Mouse (Mus musculus) right cerebral cortex, postnatal 25 days (tissue): Measurements from ENCODE around the gene Prg2.

Source experiments
- DNase-seq: peaks from one replicate; pipeline ENCODE4 v3.0.0; 2022

Gene Prg2

DNA sequence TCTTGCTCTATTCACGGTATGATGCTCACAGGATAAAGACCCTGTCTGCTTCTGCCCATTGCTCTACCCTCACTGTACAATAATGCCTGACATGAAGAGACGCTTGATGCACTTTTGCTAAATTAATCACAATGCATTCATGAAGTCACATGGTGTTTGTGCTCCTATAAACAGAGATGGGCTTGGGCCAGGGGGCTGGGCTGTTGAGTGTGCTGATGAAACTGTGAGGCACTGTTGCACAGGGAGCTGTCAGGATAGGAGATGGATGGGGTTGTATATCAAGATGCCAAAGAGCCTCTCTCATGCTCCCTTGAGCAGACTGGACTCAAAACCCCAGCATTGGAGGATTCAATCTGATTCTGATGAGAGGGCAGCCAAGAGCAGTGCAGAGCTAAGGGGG lies 52.9 kb downstream of the Prg2 start:
- DNase-seq = no peak
